Mouse (Mus musculus) midbrain, embryonic 14.5 days (tissue): ENCODE measurements at regions not wholly inside any gene's neighbourhood (a gene's known extent, or its start where the extent isn't known, plus 50 kb on each side); places are given as distances from the start of the nearest gene placed in this dataset.

ENCODE experiments used
- ATAC-seq: fragments of 200-750 bp; cut with Nextera tagmentation; 2 replicates; pipeline ENCODE4 v1.8.0; 2017; ENCODE audit warnings: moderate number of reproducible peaks, moderate library complexity; ENCODE audit not compliant: low FRiP score, low TSS enrichment
- DNase-seq: peaks from one replicate; pipeline ENCODE4 v3.0.0-alpha.2; 2015
- H3K27ac ChIP-seq: fragments of 300-500 bp; sonication (generic); replicated peaks from 2 replicates; pipeline ENCODE4 v1.5.1; 2014; ENCODE audit warnings: mild to moderate bottlenecking, low read depth, low read length, moderate library complexity
- H3K27me3 ChIP-seq: fragments of 300-500 bp; sonication (generic); 2 replicates; pipeline ENCODE4 v1.6.1; 2014; ENCODE audit warnings: low read length, control low read depth, mixed read lengths; ENCODE audit not compliant: control insufficient read depth, insufficient read depth
- H3K36me3 ChIP-seq: fragments of 300-500 bp; sonication (generic); 2 replicates; pipeline ENCODE4 v1.6.1; 2014; ENCODE audit warnings: low read length, control low read depth; ENCODE audit not compliant: control insufficient read depth, insufficient read depth
- H3K4me1 ChIP-seq: fragments of 300-500 bp; sonication (generic); 2 replicates; pipeline ENCODE4 v1.6.1; 2014; ENCODE audit warnings: mild to moderate bottlenecking, antibody characterized with exemption, low read length, control low read depth; ENCODE audit not compliant: control insufficient read depth, insufficient read depth
- H3K4me2 ChIP-seq: fragments of 300-500 bp; sonication (generic); 2 replicates; pipeline ENCODE4 v1.6.1; 2014; ENCODE audit warnings: mild to moderate bottlenecking, low read length, moderate library complexity
- H3K4me3 ChIP-seq: fragments of 300-500 bp; sonication (generic); replicated peaks from 2 replicates; pipeline ENCODE4 v1.5.1; 2014; ENCODE audit warnings: low read depth, low read length
- H3K9ac ChIP-seq: fragments of 300-500 bp; sonication (generic); replicated peaks from 2 replicates; pipeline ENCODE4 v1.6.1; 2014; ENCODE audit warnings: mild to moderate bottlenecking, low read length, moderate library complexity
- H3K9me3 ChIP-seq: fragments of 300-500 bp; sonication (generic); 2 replicates; pipeline ENCODE4 v1.6.1; 2016; ENCODE audit warnings: low read length, control low read depth, mixed read lengths; ENCODE audit not compliant: control insufficient read depth
- WGBS: fragments of 180-500 bp; shearing (Covaris S2); extraction: QIAGEN DNeasy Blood & Tissue Kit; methylation state at CpG from one replicate; pipeline ENCODE4 v1.1.7; 2014; 5-methylcytosine and 5-hydroxymethylcytosine counted together

DNA sequence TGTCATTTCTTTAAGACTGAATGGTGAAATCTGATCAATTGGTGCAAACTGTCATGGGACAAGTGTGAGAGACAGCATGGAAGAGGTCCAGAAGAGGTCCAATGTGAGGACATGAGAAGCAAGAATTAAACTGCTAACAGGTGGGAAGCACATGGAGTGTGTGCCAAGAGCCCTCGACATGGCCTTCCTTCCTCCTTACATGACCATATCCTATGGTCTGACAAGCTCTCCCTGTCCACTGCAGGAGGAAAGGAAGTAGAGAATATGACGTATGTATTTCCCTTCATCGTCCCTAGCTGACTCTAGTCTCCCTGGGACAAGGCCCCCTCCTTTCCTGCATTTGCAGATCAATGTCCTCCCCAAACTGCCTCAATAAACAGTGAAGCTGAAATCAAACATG, 152.1 kb downstream of the Dad1 start:
- ATAC-seq (no peak), DNase-seq (no peak)
- Histone ChIP-seq H3K27me3 (no peaks in the 10 kb centered on the region), H3K4me3 (no peak overlapping the region), H3K27ac (no peak overlapping the region), H3K4me2 (no peak overlapping the region), H3K9ac (no peak overlapping the region), H3K4me1 (no peaks in the 10 kb centered on the region), H3K36me3 (no peaks in the 10 kb centered on the region), H3K9me3 (no peaks in the 10 kb centered on the region)
- 67% methylated on average over 3 of the region's 3 CpGs for WGBS

DNA sequence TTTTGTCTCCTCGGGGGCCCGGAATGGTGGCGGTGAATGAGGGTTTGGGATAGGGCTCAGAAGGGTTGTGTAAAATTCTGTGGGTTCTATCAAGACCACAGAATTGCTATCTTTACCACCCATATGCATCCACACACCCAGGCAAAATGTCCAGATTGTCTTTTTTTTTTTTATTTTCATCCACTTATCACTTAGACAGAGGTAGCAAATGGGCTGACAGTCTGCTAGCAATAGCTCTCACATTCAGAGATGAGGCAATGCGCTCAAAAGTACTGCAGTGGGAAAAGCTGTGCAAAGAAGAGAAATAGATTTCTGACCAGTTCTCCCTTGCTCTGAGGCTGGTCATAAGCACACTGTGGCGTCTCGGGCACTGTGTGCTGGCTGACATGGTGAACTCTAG, 154.5 kb downstream of the Dad1 start:
- Histone ChIP-seq H3K27ac (no peak overlapping the region), H3K4me1 (no peaks in the 10 kb centered on the region), H3K4me2 (no peak overlapping the region), H3K4me3 (no peak overlapping the region), H3K9ac (no peak overlapping the region), H3K27me3 (no peaks in the 10 kb centered on the region), H3K9me3 (no peaks in the 10 kb centered on the region), H3K36me3 (no peaks in the 10 kb centered on the region)
- no peak for DNase-seq
- no peak for ATAC-seq
- WGBS: 93% methylated on average over 6 of the region's 6 CpGs

- Histone ChIP-seq H3K9me3 (no peaks in the 10 kb centered on the region), H3K27me3 (no peaks in the 10 kb centered on the region), H3K4me2 (no peak overlapping the region), H3K36me3 (no peaks in the 10 kb centered on the region), H3K27ac (no peak overlapping the region), H3K4me1 (no peaks in the 10 kb centered on the region), H3K4me3 (no peak overlapping the region), H3K9ac (no peak overlapping the region)
- WGBS: 83% methylated on average over 10 of the region's 10 CpGs
- no peak for ATAC-seq
- DNase-seq: no peak
Measured at GRCm38 (mm10) chr14:54098122-54098775, 155.7 kb downstream of the Dad1 start.

- Histone ChIP-seq H3K4me2 (no peak overlapping the region), H3K9me3 (no peaks in the 10 kb centered on the region), H3K9ac (no peak overlapping the region), H3K36me3 (no peaks in the 10 kb centered on the region), H3K4me1 (no peaks in the 10 kb centered on the region), H3K27ac (no peak overlapping the region), H3K27me3 (no peaks in the 10 kb centered on the region), H3K4me3 (no peak overlapping the region)
- WGBS: 63% methylated on average over 2 of the region's 2 CpGs
- DNase-seq (no peak), ATAC-seq (no peak)
Measured at GRCm38 (mm10) chr14:54097026-54097425, 156.9 kb downstream of the Dad1 start.

GRCm38 (mm10) chr14:54092444-54092843, 161.5 kb downstream of the Dad1 start:
- H3K9ac ChIP-seq: no peak overlapping the region
- DNase-seq (no peak), ATAC-seq (no peak)
- no peaks in the 10 kb centered on the region for H3K27me3 ChIP-seq
- WGBS: 89% methylated on average over 6 of the region's 6 CpGs
- H3K36me3 ChIP-seq: no peaks in the 10 kb centered on the region
- H3K4me2 ChIP-seq: no peak overlapping the region
- no peak overlapping the region for H3K4me3 ChIP-seq
- H3K4me1 ChIP-seq: no peaks in the 10 kb centered on the region
- no peaks in the 10 kb centered on the region for H3K9me3 ChIP-seq
- H3K27ac ChIP-seq: no peak overlapping the region

DNA sequence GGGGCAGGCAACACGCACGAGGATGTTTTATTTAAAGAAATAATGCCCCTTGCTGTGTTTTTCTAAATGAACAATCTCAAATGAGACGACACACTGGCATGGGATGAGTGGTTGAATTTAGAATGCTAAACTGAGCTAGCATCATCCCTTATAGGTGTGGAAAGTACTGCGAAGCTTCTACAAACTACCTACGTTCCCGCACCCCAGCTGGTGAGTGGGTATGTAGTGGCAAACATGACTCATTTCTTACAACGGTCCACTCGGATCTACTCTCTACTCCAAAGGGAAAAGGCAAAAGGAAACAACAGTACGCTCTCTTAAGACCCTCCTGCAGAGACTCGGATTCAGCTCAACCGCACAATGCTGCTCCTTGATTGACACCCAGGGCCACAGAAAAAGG, 167.2 kb downstream of the Dad1 start:
- H3K27me3 ChIP-seq: no peaks in the 10 kb centered on the region
- no peak overlapping the region for H3K9ac ChIP-seq
- DNase-seq (no peak), ATAC-seq (no peak)
- H3K36me3 ChIP-seq: no peaks in the 10 kb centered on the region
- WGBS: 69% methylated on average over 11 of the region's 11 CpGs
- H3K4me3 ChIP-seq: no peak overlapping the region
- H3K4me2 ChIP-seq: no peak overlapping the region
- H3K27ac ChIP-seq: no peak overlapping the region
- H3K9me3 ChIP-seq: no peaks in the 10 kb centered on the region
- no peaks in the 10 kb centered on the region for H3K4me1 ChIP-seq

GRCm38 (mm10) chr14:54074659-54075058, 179.2 kb downstream of the Dad1 start:
- no peaks in the 10 kb centered on the region for H3K4me1 ChIP-seq
- no peaks in the 10 kb centered on the region for H3K27me3 ChIP-seq
- H3K4me3 ChIP-seq: no peak overlapping the region
- no peak overlapping the region for H3K9ac ChIP-seq
- no peak overlapping the region for H3K27ac ChIP-seq
- DNase-seq: no peak
- no peaks in the 10 kb centered on the region for H3K36me3 ChIP-seq
- no peak overlapping the region for H3K4me2 ChIP-seq
- H3K9me3 ChIP-seq: no peaks in the 10 kb centered on the region
- no peak for ATAC-seq
- 89% methylated on average over 3 of the region's 3 CpGs for WGBS

DNA sequence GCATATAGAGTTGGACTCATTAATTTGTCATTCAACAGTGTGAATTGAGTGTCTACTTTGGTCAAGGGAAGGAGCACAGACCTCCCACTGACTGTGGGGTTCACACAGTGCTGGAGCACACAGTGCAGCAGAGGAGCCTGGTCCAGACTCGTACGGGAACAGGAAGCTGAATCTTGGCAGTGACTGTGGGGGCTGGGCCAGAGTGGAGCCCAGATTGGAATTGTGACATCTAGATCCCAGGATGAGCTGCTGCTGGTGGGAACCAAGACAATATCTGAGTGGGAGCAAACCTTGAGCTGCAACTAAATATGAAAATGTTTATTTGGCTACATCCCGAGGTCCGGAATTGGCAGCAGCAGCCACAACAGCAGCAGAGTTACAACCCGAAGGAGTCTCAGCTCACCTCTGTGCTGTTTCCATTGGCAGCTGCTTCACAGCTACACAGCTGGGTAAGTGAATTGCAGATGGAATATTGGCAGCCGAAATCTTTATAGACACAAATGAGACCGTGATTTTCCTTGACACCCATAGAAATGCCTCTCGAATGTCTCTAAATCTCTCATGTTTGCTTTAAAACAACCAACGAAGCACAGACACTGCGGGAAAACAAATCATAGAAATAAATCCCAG, 181.5 kb downstream of the Dad1 start:
- no peak overlapping the region for H3K4me2 ChIP-seq
- H3K27me3 ChIP-seq: no peaks in the 10 kb centered on the region
- WGBS: 64% methylated on average over 10 of the region's 10 CpGs
- H3K9ac ChIP-seq: no peak overlapping the region
- no peaks in the 10 kb centered on the region for H3K9me3 ChIP-seq
- no peaks in the 10 kb centered on the region for H3K36me3 ChIP-seq
- ATAC-seq (no peak), DNase-seq (no peak)
- no peaks in the 10 kb centered on the region for H3K4me1 ChIP-seq
- 0 out of 2 replicates have a peak overlapping the region, but pooled peaks have one; percentile 0 for H3K27ac ChIP-seq
- H3K4me3 ChIP-seq: no peak overlapping the region

GRCm38 (mm10) chr14:54070240-54070639, 183.7 kb downstream of the Dad1 start:
- no peaks in the 10 kb centered on the region for H3K27me3 ChIP-seq
- no peak for DNase-seq
- H3K36me3 ChIP-seq: no peaks in the 10 kb centered on the region
- no peak for ATAC-seq
- no peak overlapping the region for H3K27ac ChIP-seq
- no peaks in the 10 kb centered on the region for H3K9me3 ChIP-seq
- H3K4me3 ChIP-seq: no peak overlapping the region
- no peaks in the 10 kb centered on the region for H3K4me1 ChIP-seq
- no peak overlapping the region for H3K9ac ChIP-seq
- H3K4me2 ChIP-seq: no peak overlapping the region
